Mouse (Mus musculus): ENCODE measurements around the gene Cyb561d2.

Cyb561d2 gene

GRCm38 (mm10) chr9:107521711-107522399 lies 20.1 kb downstream of the Cyb561d2 start:
- no peak for DNase-seq (ENCODE audit: low read depth, low spot score)

- DNase-seq (ENCODE audit: low read depth, low spot score): no peak
Observed at GRCm38 (mm10) chr9:107521190-107521589, 20.8 kb downstream of the Cyb561d2 start.

GRCm38 (mm10) chr9:107520331-107520730 lies 21.7 kb downstream of the Cyb561d2 start:
- DNase-seq (ENCODE audit: low read depth, low spot score): no peak

GRCm38 (mm10) chr9:107514303-107514955 lies 27.6 kb downstream of the Cyb561d2 start:
- peak; percentile 61 for DNase-seq (ENCODE audit: low read depth, low spot score)

GRCm38 (mm10) chr9:107512326-107512725 lies 29.7 kb downstream of the Cyb561d2 start:
- no peak for DNase-seq (ENCODE audit: low read depth, low spot score)

- DNase-seq (ENCODE audit: low read depth, low spot score): no peak
Observed at GRCm38 (mm10) chr9:107511436-107511835, 30.6 kb downstream of the Cyb561d2 start.

GRCm38 (mm10) chr9:107510384-107511100 lies 31.5 kb downstream of the Cyb561d2 start:
- DNase-seq (ENCODE audit: low read depth, low spot score): no peak

- peak; percentile 32 for DNase-seq (ENCODE audit: low read depth, low spot score)
Observed at GRCm38 (mm10) chr9:107508266-107508665, 33.7 kb downstream of the Cyb561d2 start.

- no peak for DNase-seq (ENCODE audit: low read depth, low spot score)
Observed at GRCm38 (mm10) chr9:107504662-107505537, 37.1 kb downstream of the Cyb561d2 start.

GRCm38 (mm10) chr9:107502131-107502846 lies 39.7 kb downstream of the Cyb561d2 start:
- DNase-seq (ENCODE audit: low read depth, low spot score): no peak

- DNase-seq (ENCODE audit: low read depth, low spot score): no peak
Observed at GRCm38 (mm10) chr9:107500708-107501286, 41.2 kb downstream of the Cyb561d2 start.

- DNase-seq (ENCODE audit: low read depth, low spot score): no peak
Observed at GRCm38 (mm10) chr9:107496359-107496758, 45.6 kb downstream of the Cyb561d2 start.

- DNase-seq (ENCODE audit: low read depth, low spot score): no peak
Observed at GRCm38 (mm10) chr9:107494238-107494637, 47.8 kb downstream of the Cyb561d2 start.

GRCm38 (mm10) chr9:107493511-107493910 lies 48.5 kb downstream of the Cyb561d2 start:
- no peak for DNase-seq (ENCODE audit: low read depth, low spot score)

GRCm38 (mm10) chr9:107490625-107491024 lies 51.4 kb downstream of the Cyb561d2 start:
- no peak for DNase-seq (ENCODE audit: low read depth, low spot score)

- no peak for DNase-seq (ENCODE audit: low read depth, low spot score)
Observed at GRCm38 (mm10) chr9:107490146-107490545, 51.8 kb downstream of the Cyb561d2 start.
